In genomic region chr10:128525671-128526308, GRCm38 (mm10) we compare ENCODE assay signal across 8 mouse cellular contexts. TPM values are rescaled to one million over a fixed set of nuclear protein-coding genes. Genes with fewer than 3 reads are reported as not detected.
A peak's percentile ranks its signal among the peaks of the same experiment; 100 is the strongest.
DNase-seq lines count a peak whose midpoint lies in the region; ATAC-seq and TF ChIP-seq lines count a peak whose summit lies in the region.

Esyt1 (minus strand) TSS chr10:128525871.

- H3K4me3 ChIP-seq in hindbrain, embryonic 10.5 days, result peak within 1 kb of the TSS; percentile 92
- H3K4me3 ChIP-seq in lung, postnatal 0 days (ENCODE audit: low read depth, low read length), result peak within 1 kb of the TSS; percentile 85

- TF ChIP-seq EP300 in lung, postnatal 0 days (IDR thresholded peaks at IDR 0.05), result peak; percentile 24; the same call in 1 of the 2 replicates

- H3K27me3 ChIP-seq in hindbrain, embryonic 10.5 days (ENCODE audit: insufficient read depth, poor library complexity, severe bottlenecking), result peaks cover 76% of the 10 kb centered on the region
- H3K27me3 ChIP-seq in lung, postnatal 0 days (replicated peaks; ENCODE audit: insufficient read depth, low read length), result no peaks in the 10 kb centered on the region

- peak; percentile 66 for TF ChIP-seq CTCF in lung, postnatal 0 days (IDR thresholded peaks at IDR 0.05)

- H3K9ac ChIP-seq in lung, postnatal 0 days (replicated peaks; ENCODE audit: low read depth), result peak within 1 kb of the TSS; percentile 79

- H3K9me3 ChIP-seq in hindbrain, embryonic 10.5 days, result no peaks in the 10 kb centered on the region
- no peaks in the 10 kb centered on the region for H3K9me3 ChIP-seq in lung, postnatal 0 days (ENCODE audit: low read length)

- H3K27ac ChIP-seq in hindbrain, embryonic 10.5 days, result peak within 1 kb of the TSS; percentile 86
- peak within 1 kb of the TSS; percentile 93 for H3K27ac ChIP-seq in lung, postnatal 0 days (ENCODE audit: low read length)

- H3K4me1 ChIP-seq in hindbrain, embryonic 10.5 days (replicated peaks), result peaks cover 29% of the 10 kb centered on the region
- H3K4me1 ChIP-seq in lung, postnatal 0 days (ENCODE audit: insufficient read depth, low read depth, low read length), result peaks cover 6% of the 10 kb centered on the region; the same call in 1 of the 2 replicates

- WGBS in hindbrain, embryonic 10.5 days, result under 1% methylated on average over 37 of the region's 37 CpGs
- WGBS in lung, postnatal 0 days, result under 1% methylated on average over 31 of the region's 37 CpGs

- 0 out of 2 replicates have a peak, but pooled peaks cover 4% of the 10 kb centered on the region for H3K36me3 ChIP-seq in hindbrain, embryonic 10.5 days
- no peaks in the 10 kb centered on the region; the same call in 1 of the 2 replicates for H3K36me3 ChIP-seq in lung, postnatal 0 days (ENCODE audit: insufficient read depth, low read length)

- ATAC-seq in frontal cortex, adult (ENCODE audit: low TSS enrichment), result peak; percentile 95
- ATAC-seq in lung, postnatal 0 days, result peak; percentile 98

- DNase-seq in MN1 (ENCODE audit: low spot score), result peak; percentile 100
- DNase-seq in cerebellum, adult 9-10 months, result peak; percentile 97
- DNase-seq in hindbrain, embryonic 10.5 days (ENCODE audit: low spot score), result peak; percentile 94
- peak; percentile 97 for DNase-seq in layer of hippocampus, adult 9-11 months
- peak; percentile 100 for DNase-seq in lung, postnatal 0 days (ENCODE audit: low spot score)
- DNase-seq in ovary, postnatal 14 days (ENCODE audit: low spot score), result peak; percentile 73
- peak; percentile 88 for DNase-seq in thymus, postnatal 25 days

- H3K4me2 ChIP-seq in lung, postnatal 0 days (replicated peaks; ENCODE audit: low read depth, low read length), result peak within 1 kb of the TSS; percentile 92

RNA-seq across cellular contexts. Expression of gene Esyt1, which starts in this region (rescaled TPM):
- polyA plus RNA-seq in hindbrain, embryonic 10.5 days (2016; fragmentation: Nextera tagmentation; extraction: Ambion mirVana), result 20.2 and 22.0 TPM in 2 replicates
- polyA plus RNA-seq in lung, postnatal 0 days (2015; fragmentation: Nextera tagmentation; extraction: Ambion mirVana), result 31.1 and 38.2 TPM in 2 replicates

Comparison
In these comparisons a context has a peak if more than half of its experiments do, and no peak if none do; other contexts are left out.
1. Peak in every context shown above with its lines: DNase-seq, ATAC-seq, H3K4me3 ChIP-seq and H3K27ac ChIP-seq.